In the genomic region with DNA sequence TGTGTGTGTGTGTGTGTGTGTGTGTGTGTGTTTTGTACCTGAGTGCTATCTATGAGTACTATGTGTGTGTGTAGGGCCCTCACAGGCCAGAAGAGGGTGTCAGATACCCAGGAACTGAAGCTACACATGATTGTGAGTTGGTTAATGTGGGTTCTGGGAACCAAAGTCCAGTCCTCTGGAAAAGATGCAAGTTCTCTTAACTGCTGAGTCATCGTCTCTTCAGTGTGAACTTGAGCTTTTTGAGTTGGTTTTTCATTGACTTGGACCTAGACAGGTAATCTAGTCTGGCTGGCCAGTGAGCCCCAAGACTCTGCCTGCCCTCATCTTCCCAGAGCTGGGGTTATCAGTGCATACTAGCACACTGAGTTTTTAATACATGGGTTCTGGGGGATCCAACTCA, we compare ENCODE assay signal across 27 mouse cellular contexts.
A peak's percentile ranks its signal among the peaks of the same experiment; 100 is the strongest.
DNase-seq lines count a peak whose midpoint lies in the region; ATAC-seq and TF ChIP-seq lines count a peak whose summit lies in the region.
"Had no signal": no experiment of that assay in that cellular context is flagged by ENCODE, and none has a peak within 500 bp of the region (broad histone marks: within the 10 kb centered on the region; RNA-seq: fewer than 3 reads in every experiment).

No protein-coding gene starts in this region.

- peaks cover 14% of the 10 kb centered on the region; the same call in 1 of the 2 replicates for H3K4me1 ChIP-seq in intestine, embryonic 14.5 days (replicated peaks; ENCODE audit: control insufficient read depth, insufficient read depth, low read length)
- H3K4me1 ChIP-seq in intestine, embryonic 15.5 days (replicated peaks): no peaks in the 10 kb centered on the region
- peaks cover 16% of the 10 kb centered on the region; the same call in 1 of the 2 replicates for H3K4me1 ChIP-seq in lung, embryonic 14.5 days (ENCODE audit: insufficient read depth)
- H3K4me1 ChIP-seq in forebrain, embryonic 15.5 days: no peaks in the 10 kb centered on the region

- H3K4me2 ChIP-seq in intestine, embryonic 14.5 days (ENCODE audit: low read length): no peak overlapping the region
- H3K4me2 ChIP-seq in intestine, embryonic 15.5 days (replicated peaks): no peak overlapping the region
- H3K4me2 ChIP-seq in lung, embryonic 14.5 days: no peak overlapping the region
- no peak overlapping the region for H3K4me2 ChIP-seq in forebrain, embryonic 15.5 days (replicated peaks)
- H3K4me2 ChIP-seq: embryonic facial prominence, embryonic 12.5 days; heart, embryonic 13.5 days; hindbrain, embryonic 14.5 days; limb, embryonic 12.5 days; liver, embryonic 11.5 days had no signal

- peak overlapping the region; percentile 67; the same call in 1 of the 2 replicates for H3K27ac ChIP-seq in intestine, embryonic 14.5 days (ENCODE audit: low read depth)
- no peak overlapping the region; the same call in 1 of the 2 replicates for H3K27ac ChIP-seq in intestine, embryonic 15.5 days
- peak overlapping the region; percentile 91 for H3K27ac ChIP-seq in lung, embryonic 14.5 days (ENCODE audit: low read depth)
- H3K27ac ChIP-seq in forebrain, embryonic 15.5 days (replicated peaks): no peak overlapping the region
- H3K27ac ChIP-seq: embryonic facial prominence, embryonic 12.5 days; gastrocnemius, adult 2 months; heart, adult 2 months; heart, embryonic 13.5 days; hindbrain, embryonic 14.5 days; layer of hippocampus, adult 2 months; left cerebral cortex, adult 2 months; limb, embryonic 12.5 days had no signal

- H3K27me3 ChIP-seq in intestine, embryonic 14.5 days (replicated peaks; ENCODE audit: control insufficient read depth, insufficient read depth, low read length): no peaks in the 10 kb centered on the region
- H3K27me3 ChIP-seq in intestine, embryonic 15.5 days (replicated peaks): no peaks in the 10 kb centered on the region
- H3K27me3 ChIP-seq in lung, embryonic 14.5 days (ENCODE audit: insufficient read depth, low read length): no peaks in the 10 kb centered on the region
- no peaks in the 10 kb centered on the region for H3K27me3 ChIP-seq in forebrain, embryonic 15.5 days
- H3K27me3 ChIP-seq: embryonic facial prominence, embryonic 12.5 days; limb, embryonic 12.5 days had no signal

- no peak overlapping the region for H3K9ac ChIP-seq in intestine, embryonic 14.5 days (ENCODE audit: low read length)
- no peak overlapping the region for H3K9ac ChIP-seq in intestine, embryonic 15.5 days
- no peak overlapping the region for H3K9ac ChIP-seq in lung, embryonic 14.5 days
- no peak overlapping the region for H3K9ac ChIP-seq in forebrain, embryonic 15.5 days (replicated peaks)
- H3K9ac ChIP-seq: embryonic facial prominence, embryonic 12.5 days; heart, embryonic 13.5 days; hindbrain, embryonic 14.5 days; limb, embryonic 12.5 days had no signal

- no peak for ATAC-seq in intestine, embryonic 14.5 days (replicated peaks; ENCODE audit: low FRiP score, low TSS enrichment, low read depth)
- ATAC-seq in intestine, embryonic 15.5 days: no peak
- no peak for ATAC-seq in lung, embryonic 14.5 days (ENCODE audit: insufficient read depth)
- no peak for ATAC-seq in forebrain, embryonic 15.5 days (replicated peaks)
- ATAC-seq: forebrain, embryonic 14.5 days; midbrain, embryonic 16.5 days had no signal

- H3K4me3 ChIP-seq in intestine, embryonic 14.5 days (ENCODE audit: low read depth, low read length): no peak overlapping the region
- H3K4me3 ChIP-seq in intestine, embryonic 15.5 days (replicated peaks): no peak overlapping the region
- H3K4me3 ChIP-seq in lung, embryonic 14.5 days (ENCODE audit: low read depth, low read length): no peak overlapping the region
- H3K4me3 ChIP-seq in forebrain, embryonic 15.5 days: no peak overlapping the region
- H3K4me3 ChIP-seq: embryonic facial prominence, embryonic 12.5 days; gastrocnemius, adult 2 months; heart, adult 2 months; heart, embryonic 13.5 days; layer of hippocampus, adult 2 months; left cerebral cortex, adult 2 months; limb, embryonic 12.5 days had no signal

- no peak for DNase-seq in intestine, embryonic 14.5 days (ENCODE audit: low spot score)
- peak; percentile 32 for DNase-seq in lung, embryonic 14.5 days
- DNase-seq in lung, postnatal 36 days: no peak
- peak; percentile 15 for DNase-seq in ES-CJ7 (ENCODE audit: low read depth, low spot score)
- DNase-seq in ZHBTc4 (ENCODE audit: low read depth, low spot score): peak; percentile 24
- DNase-seq in adipocyte (ENCODE audit: low spot score): no peak
- DNase-seq: cerebellum, adult 11 months; cerebellum, adult 9-10 months; embryo, embryonic 11 days; gastrocnemius, adult 2 months; gastrocnemius, postnatal 36 days; heart, adult 2 months; heart, postnatal 10 days; kidney, postnatal 36 days; right cerebral cortex, postnatal 25 days; thymus, postnatal 25 days had no signal

- 95% methylated on average over 1 of the region's 1 CpGs for WGBS in intestine, embryonic 14.5 days
- 97% methylated on average over 1 of the region's 1 CpGs for WGBS in intestine, embryonic 15.5 days
- WGBS in lung, embryonic 14.5 days: 83% methylated on average over 1 of the region's 1 CpGs
- WGBS in forebrain, embryonic 15.5 days: 92% methylated on average over 1 of the region's 1 CpGs

- TF ChIP-seq CTCF in lung, embryonic 14.5 days (IDR thresholded peaks at IDR 0.05; ENCODE audit: low read depth): no peak

- no peaks in the 10 kb centered on the region for H3K36me3 ChIP-seq in intestine, embryonic 14.5 days (ENCODE audit: control insufficient read depth, insufficient read depth, low read length)
- H3K36me3 ChIP-seq in intestine, embryonic 15.5 days: no peaks in the 10 kb centered on the region
- H3K36me3 ChIP-seq in lung, embryonic 14.5 days (ENCODE audit: insufficient read depth): no peaks in the 10 kb centered on the region
- no peaks in the 10 kb centered on the region for H3K36me3 ChIP-seq in forebrain, embryonic 15.5 days
- H3K36me3 ChIP-seq: embryonic facial prominence, embryonic 12.5 days; heart, embryonic 13.5 days; limb, embryonic 12.5 days had no signal

- H3K9me3 ChIP-seq in intestine, embryonic 14.5 days (ENCODE audit: control insufficient read depth, low read length): no peaks in the 10 kb centered on the region
- no peaks in the 10 kb centered on the region for H3K9me3 ChIP-seq in intestine, embryonic 15.5 days
- no peaks in the 10 kb centered on the region for H3K9me3 ChIP-seq in lung, embryonic 14.5 days (ENCODE audit: low read depth, low read length)
- H3K9me3 ChIP-seq in forebrain, embryonic 15.5 days: no peaks in the 10 kb centered on the region
- H3K9me3 ChIP-seq: embryonic facial prominence, embryonic 12.5 days; heart, embryonic 13.5 days; limb, embryonic 12.5 days had no signal

Comparison
In these comparisons a context has a peak if more than half of its experiments do, and no peak if none do; other contexts are left out.
1. DNase-seq: peak in lung, embryonic 14.5 days (single experiment), ES-CJ7 (single experiment) and ZHBTc4 (single experiment); none in intestine, embryonic 14.5 days (single experiment), lung, postnatal 36 days (single experiment) and adipocyte (single experiment).
2. H3K27ac ChIP-seq: peak in intestine, embryonic 14.5 days (single experiment) and lung, embryonic 14.5 days (single experiment); none in intestine, embryonic 15.5 days (single experiment) and forebrain, embryonic 15.5 days (single experiment).